Mouse (Mus musculus) layer of hippocampus, postnatal 25 days (tissue): Measurements from ENCODE around the gene Gm17949. TPM values are rescaled to one million over a fixed set of nuclear protein-coding genes. Genes with fewer than 3 reads are reported as not detected.

Experiments used
- DNase-seq, 2 experiments: peaks; one replicate each; pipeline ENCODE4 v3.0.0; 2022; ENCODE audit warnings: mixed read lengths in 2 of 2, low spot score in 1 of 2; ENCODE audit errors: extremely low spot score in 1 of 2
- total RNA-seq, 2 experiments: library from RNA; stranded (reverse); gene quantifications; 2 replicates each; pipeline ENCODE4 v1.2.3; 2021

Gm17949 gene
- not detected for total RNA-seq

DNA sequence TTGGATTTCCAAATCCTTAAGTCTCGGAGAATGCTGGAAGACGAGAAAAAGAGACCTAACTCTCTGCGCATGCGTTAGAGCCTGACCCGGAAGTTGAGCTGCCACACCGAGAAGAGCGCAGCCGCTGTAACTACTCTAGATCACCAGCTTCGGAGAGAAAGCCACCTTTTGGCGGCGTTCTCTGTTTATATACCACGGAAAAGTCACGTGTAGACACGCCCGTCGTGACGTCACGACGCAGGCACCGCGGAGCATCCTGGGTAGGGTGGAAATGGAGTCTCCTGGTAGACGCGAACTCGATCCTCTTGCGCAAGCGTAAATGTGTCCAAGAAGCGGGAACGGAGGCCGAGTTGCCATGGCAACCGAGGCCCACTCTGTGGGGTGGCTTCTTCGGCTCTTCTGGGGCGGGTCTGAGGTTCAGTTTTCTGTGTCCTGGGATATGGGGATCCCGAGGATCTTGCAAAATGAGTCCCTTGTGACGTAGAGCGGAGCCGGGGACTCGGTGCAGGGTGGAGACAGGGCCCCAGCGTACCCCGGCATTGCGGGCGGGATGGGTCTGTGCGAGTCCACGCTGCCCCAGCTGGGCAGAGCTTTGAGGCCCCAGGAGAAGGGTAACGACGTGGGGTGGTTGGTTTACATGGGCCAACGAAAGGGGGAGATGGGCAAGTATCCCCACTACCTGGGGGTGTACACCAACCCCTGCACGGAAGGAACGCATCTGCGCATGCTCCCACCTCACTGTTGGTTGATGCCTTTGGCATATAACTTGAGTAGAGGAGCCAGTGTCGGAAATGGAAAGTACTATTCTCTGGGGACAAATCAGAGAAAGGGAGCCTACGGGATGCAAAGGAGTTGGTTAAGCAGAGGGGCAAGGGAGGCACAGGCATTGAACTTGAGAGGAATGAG, at the start of gene Gm17949, which contains the start of gene Gtf2f1:
Gene Gm17949, plus strand, starts transcription at position 234 of the 906 bp plus-strand sequence.
Gene Gtf2f1, minus strand, starts transcription at position 53 of the 906 bp plus-strand sequence.
- peak; percentile 86 to 87 for DNase-seq

DNA sequence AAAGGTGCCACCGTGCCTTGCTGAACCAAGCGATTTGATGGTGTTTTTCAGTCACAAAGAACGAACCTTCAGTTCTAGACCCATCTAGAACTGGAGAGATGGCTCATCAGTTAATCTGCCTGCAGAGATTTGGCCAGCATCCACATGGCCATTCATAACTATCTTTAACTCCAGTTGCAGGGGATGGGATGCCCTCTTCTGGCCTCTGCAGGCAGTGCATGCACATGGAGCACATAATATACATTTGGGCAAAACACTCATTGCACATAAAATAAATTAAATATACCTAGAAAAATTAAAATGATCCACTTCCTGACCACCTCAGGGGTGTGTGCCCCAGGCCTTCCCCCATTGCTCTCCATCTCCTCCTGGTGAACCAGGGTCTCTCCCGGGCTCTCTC, 49.4 kb upstream of the Gm17949 start:
- DNase-seq = no peak

DNA sequence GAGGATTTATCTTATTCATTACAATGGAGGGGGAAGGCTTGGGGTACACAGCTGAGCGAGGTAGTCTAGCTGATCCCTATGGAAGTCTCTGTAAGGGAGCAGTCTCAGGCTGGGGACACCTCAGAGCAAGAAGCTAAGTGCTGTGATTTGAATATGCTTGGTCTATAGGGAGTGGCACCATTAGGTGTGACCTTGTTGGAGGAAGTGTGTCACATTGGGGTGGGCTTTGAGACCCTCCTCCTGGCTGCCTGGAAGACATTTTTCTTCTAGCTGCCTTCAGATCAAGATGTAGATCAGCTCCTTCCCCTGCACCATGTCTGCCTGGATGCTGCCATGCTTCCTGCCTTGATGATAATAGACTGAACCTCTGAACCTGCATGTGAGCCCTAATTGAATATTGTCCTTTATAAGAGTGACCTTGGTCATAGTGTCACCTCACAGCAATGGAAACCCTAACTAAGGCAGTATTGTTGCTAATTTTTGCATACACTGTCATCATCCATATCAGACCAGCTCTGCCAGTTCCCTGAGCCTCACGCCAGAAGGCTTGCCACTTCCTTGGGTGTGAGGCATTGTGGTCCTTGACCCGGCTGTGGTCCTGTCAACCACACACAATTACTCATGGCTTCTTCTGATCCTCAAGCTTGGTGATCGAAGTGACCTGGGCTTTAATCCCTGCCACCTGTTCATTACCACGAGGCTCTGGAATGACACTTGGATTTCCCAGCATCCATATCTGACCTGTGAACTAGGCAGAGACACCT, 48.4 kb upstream of the Gm17949 start:
- DNase-seq = no peak

- DNase-seq = no peak
Measured at GRCm38 (mm10) chr17:56963646-56964045, 47.6 kb upstream of the Gm17949 start.

DNA sequence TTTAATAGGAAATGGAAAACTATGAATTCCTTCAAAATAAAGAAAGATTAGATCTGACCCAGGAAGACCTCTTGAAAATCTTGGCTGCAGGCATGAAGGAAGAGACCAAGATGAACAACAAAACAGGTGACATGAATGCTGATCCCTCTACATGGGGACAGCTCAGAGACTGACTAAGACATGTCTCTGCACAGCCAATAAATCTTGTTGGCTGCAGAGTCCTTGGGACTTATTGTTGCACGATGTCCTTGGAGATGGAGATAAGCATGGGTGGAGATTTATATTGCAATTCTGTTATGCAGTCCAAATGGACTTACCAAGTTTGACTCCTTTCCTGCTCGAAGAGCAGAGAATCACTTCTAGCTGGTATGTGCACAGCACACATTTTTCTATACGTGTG, 41.9 kb upstream of the Gm17949 start:
- DNase-seq = no peak

DNA sequence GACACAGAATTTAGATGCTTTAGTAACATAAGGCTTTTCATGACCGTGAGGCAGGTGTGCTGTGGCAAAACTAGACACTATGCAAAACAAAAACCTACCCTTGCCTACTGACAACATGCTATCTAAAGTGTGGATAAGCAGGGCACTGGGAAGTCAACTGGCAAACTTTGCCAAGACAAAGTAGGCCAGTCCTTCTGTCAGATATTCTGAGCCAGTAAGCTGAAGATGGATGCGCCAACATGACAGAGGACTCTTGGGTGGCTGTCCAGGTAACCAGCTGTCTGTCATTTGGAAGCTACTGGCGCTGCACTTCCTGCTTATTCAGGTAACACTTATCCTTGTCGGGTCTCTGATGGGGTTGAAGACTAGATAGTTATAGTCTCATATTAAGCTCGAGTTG, 41.2 kb upstream of the Gm17949 start:
- no peak for DNase-seq

DNA sequence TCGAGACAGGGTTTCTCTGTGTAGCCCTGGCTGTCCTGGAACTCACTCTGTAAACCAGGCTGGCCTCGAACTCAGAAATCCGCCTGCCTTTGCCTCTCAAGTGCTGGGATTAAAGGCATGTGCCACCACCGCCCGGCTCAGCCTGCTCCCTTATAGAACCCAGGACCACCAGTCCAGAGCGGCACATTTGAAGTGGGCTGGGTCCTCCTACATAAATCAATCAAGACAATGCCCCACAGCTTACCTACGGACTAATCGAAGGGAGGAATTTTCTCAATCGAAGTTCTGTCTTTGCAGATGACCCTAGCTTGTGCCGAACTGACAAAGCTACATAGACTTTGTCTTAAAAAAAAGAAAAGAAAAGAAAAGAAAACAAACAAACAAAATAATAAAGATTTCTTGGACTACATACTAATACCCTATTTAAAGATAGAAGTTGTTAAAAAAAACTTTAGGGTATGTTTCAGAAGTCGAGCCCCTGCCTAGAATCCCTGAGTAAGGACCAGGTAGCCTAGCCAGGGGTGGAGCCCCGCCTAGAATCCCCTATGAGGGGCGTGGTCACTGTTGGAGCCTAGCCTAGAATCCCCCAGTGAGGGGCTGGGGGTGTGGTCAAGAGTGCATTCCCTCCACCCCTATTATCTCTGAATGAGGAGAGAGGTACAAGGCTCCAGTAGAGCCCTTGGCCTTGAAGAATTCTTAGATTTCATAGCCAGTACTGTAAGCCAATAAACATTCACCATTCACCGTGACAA, 37.1 kb upstream of the Gm17949 start:
- DNase-seq = no peak

DNA sequence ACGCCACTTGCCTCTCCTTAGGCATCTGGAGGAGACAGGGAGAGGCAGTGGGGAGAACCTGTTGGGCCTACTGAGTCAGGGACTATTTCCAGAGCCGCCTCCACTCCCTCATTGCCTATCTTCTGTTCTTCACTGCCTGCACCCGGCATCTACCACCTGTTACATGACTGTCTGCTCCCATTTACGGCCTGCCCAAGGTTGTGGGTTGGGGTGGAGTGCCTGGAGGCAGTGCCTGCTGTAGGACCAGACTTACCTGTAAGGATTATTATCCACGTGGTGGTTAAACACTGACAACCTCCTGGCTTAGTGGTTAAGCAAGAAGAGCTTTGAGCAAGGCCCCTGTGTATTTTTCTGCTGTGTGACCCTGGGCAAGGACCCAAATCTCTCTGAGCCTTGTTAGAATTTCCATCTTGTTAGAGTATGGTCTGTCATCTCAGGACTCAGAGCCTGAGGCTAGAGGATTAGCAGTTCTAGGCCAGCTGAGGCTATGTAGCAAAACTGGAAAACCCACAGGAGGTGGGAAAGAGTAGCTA, 36.5 kb upstream of the Gm17949 start:
- no peak for DNase-seq

DNA sequence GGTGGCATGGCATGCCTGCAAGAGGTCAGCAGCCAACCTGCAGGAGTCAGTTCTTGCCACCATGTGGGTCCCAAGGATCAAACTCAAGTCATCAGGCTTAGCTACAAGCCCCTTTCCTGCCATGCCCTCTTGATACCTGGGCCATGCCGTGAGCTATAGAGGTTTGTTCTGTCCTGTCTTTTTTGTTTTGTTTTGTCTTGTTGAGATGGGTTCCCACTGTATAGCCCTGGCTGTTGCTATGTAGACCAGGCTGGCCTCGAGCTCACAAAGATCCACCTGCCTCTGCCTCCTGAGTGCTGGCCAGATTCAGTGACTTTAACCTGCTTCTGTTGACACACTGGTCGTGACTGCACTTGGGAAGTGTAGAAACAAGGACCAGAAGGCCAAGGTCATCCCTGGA, 35.9 kb upstream of the Gm17949 start:
- DNase-seq = no peak

DNA sequence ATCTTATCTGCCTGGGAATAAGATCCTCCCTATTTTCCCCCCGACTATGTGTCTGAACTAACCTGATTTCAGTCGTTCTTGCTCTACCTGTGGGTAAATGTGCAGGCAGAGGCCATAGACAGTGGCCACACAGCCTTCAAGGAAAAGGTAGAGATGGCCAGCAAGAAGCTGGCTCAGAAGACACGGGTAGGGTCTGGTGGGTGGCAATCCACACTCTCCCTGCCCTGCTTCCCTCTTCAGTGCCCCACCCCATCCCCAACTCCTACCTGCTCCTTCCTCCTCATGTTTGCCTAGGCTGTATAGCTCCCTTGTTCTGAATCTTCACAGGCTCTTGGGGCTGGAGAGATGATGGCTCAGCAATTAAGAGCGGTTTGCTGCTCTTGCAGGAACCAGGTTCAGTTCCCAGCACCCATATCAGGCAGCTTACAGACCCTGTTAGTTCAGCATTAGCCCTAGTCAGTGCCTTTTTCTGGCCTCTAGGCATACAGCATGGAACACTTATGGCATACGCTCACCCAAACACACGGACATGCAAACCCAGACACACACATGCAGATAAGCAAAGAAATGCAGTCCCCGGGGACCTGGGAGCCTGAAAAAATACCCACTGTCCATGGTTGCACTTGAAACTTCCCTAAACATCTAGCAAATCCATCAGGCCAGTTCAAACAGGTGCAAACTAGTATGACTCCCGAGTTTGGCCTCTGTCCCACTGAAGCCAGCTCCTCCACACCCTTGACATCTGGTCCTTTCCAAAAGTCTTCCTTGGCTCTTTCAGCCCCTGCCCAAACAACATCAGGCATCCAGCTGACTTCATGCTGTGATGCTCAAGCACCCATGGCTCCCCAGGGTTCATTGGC, 34.5 kb upstream of the Gm17949 start:
- DNase-seq = no peak

DNA sequence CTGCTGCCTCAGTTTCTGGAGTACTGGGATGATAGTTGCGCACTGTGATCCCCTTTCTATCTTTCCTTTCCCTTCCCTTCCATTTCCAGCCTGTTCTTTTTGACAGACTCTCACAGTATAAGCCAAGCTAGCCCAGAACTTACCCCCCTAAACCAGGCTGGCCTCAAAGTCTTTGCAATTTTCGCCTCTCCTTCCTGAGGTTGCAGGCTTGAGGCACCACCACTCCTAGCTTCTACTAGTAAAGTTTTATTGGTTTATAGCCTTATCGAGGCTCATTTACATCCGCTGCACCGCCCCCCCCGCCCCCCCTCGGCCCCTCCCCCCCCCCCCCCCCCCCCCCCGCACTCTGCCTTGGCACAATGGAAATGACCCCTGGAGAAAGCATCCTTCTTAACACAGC, 31.7 kb upstream of the Gm17949 start:
- DNase-seq = no peak

- DNase-seq = no peak
Measured at GRCm38 (mm10) chr17:56981049-56981448, 30.2 kb upstream of the Gm17949 start.

GRCm38 (mm10) chr17:56982013-56982412, 29.3 kb upstream of the Gm17949 start, which contains the start of gene Acer1:
Gene Acer1 (minus strand): TSS chr17:56982126.
- no peak for DNase-seq

GRCm38 (mm10) chr17:56984886-56985285, 26.4 kb upstream of the Gm17949 start:
- no peak for DNase-seq

GRCm38 (mm10) chr17:56985656-56986055, 25.6 kb upstream of the Gm17949 start:
- DNase-seq = no peak

DNA sequence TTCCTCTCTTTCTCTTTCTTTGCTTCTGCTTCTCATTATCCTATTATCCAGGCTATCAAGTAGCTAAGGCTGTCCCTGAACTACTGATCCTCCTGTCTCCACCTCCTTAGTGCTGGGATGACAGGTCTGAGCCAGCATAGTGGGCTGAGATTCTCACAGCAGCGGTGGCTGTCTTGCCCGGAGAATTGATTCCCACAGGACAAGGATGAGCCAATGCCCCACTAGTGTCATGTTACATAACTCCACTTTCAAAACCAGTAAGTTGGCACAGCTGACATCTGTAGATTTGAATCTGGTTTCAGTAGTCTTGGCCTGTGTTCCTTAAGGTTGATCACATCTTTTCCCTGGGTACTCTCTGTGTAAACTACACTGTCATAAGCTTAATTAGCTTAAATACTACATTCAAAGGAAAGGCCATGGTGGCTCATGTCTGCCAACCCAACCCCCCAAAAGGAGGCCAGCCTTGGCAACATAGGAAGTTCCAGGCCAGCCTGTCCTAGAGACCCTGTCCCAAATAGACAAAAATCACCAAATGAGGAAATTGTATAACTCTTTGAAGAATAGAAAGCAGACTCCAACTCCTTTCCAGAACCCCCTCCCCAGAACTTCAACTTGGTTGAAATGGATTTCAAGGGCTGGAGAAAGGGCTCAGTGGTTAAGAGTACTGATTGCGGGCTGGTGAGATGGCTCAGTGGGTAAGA, 25.0 kb upstream of the Gm17949 start:
- no peak for DNase-seq

- DNase-seq = no peak
Measured at GRCm38 (mm10) chr17:56988441-56988840, 22.8 kb upstream of the Gm17949 start.

- DNase-seq = no peak
Measured at GRCm38 (mm10) chr17:56988921-56989430, 22.3 kb upstream of the Gm17949 start.
